Mouse (Mus musculus) c-Kit-negative CD71-positive TER-119-positive erythroid progenitor cells, embryonic 14.5 days (primary cell): ENCODE measurements around the gene Epo.
A peak's percentile ranks its signal among the peaks of the same experiment; 100 is the strongest.

ENCODE experiments used
- DNase-seq: peaks from one replicate; pipeline ENCODE4 v3.0.0-alpha.2; 2013; ENCODE audit warnings: low read depth, low spot score

The Epo gene

DNA sequence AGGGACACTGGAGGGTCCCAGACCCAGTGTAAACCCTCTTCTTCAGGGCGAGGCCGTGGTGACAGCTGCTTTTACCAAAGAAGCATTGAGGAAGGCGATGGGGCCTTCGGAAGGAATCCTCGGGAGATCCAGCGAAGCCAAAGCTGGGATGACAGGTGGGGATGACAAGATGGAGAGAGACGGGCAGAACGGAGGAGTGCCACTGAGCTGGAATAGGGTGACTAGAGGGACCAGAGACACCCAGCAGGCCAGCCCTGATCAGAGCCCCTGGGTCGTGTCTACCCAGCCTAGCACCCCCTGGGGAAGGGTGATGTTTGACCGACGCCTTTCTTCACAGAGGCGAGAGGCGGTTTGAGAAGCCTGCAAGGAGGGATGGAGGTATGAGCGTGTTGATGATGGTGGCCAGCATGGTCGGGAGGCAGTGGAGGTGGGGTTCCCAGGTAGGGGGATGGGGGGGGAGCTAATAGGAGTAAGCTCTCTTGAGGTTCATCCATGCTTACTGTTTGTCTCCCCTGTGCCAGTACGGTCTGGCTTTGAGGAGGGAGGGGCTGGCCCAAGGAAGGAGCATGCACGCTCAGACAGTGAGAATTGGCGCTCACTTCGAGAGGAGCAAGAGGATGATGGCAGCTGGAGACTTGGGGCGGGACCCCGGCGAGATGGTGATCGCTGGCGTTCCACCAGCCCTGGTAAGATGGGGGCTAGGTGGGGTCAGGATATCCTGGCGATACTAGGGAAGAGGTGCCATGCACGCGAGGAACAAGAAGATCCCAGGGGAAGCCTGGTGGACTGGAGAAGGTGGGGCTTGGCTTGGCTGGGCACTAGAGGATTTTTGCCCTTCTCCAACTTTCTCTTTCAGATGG, 13.1 kb downstream of the Epo start:
- no peak for DNase-seq

DNA sequence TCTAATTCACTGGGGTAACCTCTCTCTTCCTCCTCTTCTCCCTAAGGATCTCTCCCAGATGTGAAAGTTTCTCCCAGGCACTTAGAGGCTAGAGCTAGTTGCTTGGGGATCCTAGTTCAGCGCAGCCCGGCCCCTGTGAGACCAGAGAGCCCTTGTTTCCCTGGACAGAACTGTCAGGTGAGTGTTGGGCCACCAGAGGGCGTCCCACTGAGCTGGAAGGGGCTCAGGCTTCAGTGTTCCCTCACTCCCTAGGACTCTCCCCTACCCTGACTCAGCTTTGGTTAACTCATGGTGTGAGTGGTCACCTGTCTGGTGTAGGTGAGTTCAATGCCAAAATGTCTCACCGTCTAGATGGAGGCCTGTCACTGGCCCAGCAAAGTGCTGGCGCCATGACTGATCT, 14.6 kb downstream of the Epo start, which contains the start of gene Gigyf1:
Gene Gigyf1, plus strand, starts transcription at position 113 of the 400 bp plus-strand sequence.
- DNase-seq, result no peak

DNA sequence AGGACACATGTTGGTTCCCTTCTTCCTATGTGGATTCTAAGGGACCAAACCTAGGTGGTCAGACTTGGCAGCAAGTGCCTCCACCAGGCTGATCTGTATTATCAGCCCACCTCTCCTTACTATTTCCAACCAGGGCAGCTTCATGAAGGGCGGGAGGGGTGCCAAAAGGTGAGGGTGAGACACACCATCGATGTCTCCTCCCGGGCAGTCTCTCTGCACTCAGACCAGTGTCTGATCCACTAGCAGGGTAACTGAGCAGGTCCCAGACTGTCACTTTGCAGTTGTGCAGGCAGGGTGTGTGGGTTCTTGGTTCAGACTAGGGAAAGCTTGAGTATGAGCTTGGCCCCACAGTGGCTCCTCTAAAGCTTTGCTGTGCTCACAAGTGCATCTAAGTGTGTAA, 18.2 kb downstream of the Epo start:
- DNase-seq, result no peak

DNA sequence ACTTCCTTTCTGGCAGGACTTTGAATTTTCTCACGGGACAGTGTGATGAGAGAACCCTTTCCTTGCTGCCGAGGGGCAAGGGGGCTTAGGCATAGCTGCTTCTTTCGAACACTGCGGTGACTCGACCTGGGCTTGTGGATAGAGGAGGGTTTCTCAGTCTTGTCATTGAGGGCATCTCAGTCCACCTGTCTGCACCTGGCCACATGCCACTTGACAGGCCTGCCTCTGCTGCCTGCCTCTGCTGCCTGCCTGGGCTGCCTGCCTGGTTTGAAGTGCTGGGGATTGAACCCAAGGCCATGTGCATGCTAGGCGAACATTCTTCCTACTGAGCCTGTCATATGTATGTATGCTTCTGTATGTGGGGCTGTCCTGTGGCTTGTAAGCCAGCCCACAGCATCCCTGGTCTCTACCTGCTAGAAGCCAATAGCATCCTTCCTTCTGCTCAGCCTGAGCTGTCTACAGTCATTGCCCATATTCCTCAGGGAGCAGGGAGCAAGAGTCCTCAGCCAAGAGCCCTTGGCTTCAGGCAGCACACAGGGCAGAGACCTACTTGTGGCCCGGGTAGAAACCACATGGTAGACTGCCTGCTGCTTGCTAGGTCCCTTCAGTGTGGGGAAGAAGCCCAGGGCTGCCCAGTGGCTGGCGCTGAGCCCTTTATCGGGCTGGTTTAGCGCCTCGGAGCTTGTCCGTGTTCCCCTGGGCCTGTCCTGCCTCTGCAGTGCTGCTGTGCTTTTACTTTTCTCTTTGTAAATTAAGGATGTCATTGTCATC, 18.9 kb downstream of the Epo start:
- no peak for DNase-seq

DNA sequence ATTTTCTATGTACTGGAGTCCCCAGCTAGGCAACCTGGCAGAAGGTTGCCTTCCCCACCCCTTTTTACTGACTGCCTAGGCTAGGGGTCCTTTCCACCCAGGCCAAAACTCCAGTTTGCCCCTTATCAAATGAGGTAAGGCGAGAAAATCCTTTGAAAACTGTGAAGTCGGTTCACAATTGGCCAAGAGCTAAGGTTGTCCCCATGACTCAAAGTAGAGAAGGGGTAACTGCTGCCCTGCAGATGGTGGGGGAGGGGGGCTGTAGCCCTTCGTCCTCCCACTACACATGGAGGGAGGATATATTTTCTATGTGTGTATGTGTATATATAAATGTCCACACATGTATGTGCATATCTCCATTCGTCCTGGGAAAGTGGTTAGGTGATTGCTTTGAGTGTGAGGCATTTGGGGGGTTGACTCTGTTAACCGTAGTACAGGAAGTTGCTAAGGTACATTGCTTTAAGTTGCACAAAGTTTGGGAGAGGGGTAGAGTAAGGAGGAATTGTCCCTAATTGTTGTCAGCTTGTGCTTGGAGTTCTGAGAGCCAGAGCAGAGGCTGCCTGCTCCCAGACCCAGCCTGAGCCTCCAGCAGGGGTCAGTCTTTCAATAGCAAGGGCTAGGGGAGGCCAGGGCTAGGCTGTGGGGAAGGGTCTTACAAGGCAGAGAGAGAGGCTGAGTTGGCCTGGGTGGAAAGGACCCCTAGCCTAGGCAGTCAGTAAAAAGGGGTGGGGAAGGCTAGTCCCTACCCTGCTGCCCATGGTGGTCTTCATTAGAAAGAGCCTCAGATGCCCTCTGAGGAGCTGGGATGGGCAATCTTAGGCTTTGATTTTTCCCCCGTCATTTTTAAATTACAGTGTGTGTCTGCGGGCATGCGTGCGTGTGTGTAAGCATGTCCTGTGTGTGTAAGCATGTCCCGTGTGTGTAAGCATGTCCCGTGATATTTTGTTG, 19.9 kb downstream of the Epo start:
- no peak for DNase-seq

DNA sequence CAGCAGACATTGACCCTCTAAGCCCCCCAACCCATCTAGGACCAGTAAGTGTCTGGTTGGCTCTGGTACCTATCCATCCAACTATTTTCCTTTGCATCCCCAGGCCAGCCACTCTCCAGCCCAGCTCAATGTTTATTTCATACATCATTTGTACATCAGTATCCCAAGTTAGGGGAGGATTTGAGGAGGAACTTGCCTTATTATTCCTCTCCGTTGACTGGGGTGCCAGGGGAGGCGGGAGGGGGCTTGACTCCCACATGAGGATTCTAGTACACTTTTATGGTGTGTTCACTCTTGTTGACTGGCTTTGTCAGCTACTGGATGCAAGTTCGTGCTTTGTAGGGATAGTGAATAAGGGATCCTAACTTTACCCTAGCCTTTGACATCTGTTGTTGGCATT, 21.3 kb downstream of the Epo start:
- no peak for DNase-seq

DNA sequence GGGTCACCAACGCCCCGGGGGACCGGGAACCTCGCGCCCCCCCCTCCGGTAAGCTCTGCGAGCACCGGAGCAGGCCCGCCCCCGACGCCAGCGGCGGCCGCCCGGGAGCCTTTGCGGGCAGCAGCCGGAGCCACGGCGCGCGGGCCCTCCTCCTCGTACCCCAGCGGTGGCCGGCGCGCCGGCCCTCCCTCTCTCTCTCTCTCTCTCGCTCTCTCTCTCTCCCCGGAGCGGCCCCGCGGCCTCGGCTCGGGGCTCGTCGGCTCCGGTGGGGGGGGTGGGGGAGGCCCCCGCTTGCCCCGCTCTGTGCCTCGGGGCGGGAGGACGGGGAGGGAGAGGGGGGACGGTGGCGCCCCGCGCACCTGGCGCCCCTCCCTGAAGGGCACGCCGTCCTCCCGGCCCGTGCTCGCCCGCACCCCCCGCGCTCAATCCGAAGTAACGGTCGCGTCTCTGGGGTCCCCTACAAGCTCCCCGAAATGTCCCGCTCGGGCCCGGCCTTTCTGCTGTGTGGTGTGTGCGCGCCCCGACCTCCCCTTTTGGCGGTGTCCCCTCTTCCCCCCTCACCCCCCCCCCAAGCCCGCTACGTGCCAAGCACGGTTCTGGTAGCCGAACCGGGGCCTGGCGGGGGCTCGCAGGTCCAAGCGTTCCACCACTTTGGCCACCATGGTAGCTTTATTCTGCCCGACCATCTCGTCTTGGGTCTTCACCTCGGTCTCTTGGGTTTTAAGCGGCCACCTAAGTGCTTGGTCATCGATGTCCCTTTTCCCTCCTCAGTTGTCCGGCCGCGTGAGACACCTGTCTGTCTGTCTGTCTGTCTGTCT, 22.3 kb downstream of the Epo start:
- no peak for DNase-seq

DNA sequence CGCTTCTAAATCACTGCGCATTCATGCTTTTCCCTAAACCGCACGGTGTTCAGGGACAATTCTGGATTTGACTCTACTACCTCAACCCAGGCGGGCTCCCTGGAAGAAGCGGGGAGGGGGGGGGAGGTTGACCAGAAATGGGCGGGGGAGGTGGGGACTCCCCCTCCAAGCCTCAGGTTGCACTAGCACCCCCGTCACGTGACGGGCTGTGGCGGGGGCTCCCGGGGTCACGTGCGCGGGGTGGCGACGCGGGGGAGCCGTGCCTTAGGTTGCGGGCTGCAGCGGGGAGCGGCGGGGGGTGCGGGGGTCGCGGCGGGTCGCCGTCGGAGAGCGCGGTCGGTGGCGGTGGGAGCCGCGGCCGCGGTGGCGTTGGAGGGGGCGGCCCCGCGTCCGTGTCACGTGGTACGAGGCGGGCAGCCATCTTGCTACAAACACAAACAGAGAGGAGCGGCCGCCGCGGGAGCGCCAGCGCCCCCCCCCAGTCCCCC, 23.0 kb downstream of the Epo start:
- DNase-seq, result no peak

DNA sequence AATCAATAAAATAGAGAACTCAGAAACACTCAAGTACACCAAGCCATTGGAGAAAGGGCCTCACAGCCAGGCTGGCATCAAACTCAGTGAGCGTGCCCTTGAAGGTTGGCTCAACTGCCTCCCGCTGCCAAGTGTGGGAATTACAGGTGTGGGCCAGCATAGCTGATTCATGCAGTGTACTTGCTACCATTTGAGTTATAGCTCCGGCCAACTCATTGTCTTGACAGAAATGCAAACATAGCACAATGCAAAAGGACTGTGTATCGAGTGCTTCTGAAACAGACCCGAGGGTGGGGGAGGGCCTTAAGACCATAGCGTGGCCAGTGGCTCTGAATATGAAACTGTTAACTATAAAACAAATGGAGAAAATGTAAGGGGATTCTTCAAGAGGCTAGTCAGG, 29.0 kb downstream of the Epo start:
- DNase-seq, result no peak

DNA sequence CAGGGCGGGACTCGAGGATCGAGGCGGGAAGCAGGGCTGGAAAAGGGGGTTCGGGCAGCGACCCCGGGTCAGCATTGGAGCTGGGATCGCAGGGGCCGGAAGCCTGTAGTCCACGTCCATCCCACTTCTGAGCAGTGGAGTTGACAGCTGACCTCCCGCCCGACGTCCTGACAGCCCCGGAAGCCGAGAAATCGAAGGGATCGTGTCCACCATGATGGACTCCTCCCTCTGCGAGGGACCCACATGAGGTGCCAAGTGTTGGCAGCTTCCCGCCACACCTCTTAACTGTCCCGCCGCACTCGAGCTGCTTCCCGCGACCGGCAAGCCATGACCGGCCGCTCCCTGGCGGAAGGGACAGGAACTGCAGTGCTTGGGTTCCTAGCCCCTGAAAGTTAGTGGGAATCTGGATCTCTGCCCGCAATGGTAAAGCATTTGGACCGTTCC, 30.4 kb downstream of the Epo start:
- DNase-seq, result peak; percentile 83

DNA sequence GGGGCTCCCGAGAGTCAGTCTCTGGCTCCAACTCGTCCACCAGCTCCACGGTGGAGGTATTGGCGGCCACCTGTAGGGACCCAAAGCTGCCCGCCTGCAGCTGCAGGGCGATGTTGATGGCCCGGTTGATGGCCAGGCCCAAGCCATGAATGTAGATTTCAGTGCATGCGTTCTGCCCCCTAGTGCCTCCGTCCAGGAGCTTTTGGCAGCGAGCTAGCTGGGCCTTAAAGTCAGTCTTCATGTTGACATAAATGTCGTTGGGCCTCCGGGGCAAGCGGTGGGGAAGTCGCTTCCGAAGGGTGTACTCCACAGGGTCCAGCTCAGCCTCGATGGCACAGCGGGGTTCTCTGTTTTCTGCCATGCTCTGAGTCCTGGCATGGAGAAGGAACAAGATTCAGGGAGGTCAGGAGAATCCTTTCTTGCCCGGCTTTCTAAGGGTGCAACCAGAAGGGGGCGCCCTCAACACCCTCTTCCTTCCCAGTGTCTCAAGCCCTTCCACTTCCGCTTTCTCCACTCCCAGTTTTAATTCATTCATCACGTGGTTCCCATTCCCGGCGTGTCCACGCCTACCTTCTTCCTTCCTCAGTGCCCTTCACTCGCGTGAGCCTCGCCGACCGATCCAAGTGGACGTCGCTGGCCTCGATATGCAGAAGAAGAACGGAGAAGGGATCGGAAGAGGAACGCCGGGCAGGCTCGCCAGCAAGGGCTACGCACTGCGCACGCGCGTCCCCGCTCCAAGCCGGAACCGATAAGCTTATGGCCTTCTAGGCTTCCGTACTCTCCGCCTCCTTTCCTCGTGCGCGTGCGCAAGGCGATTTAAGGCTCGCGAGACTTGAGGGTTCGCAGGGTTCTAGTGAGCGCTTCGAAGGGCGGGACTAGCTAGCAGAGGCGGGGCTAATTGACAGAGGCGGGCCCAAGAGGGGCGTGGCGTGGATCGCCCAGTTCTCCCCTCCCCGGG, 31.1 kb downstream of the Epo start, which contains the start of gene Pop7:
Gene Pop7, minus strand, starts transcription at position 810 of the 958 bp plus-strand sequence.
- peak; percentile 100 for DNase-seq

DNA sequence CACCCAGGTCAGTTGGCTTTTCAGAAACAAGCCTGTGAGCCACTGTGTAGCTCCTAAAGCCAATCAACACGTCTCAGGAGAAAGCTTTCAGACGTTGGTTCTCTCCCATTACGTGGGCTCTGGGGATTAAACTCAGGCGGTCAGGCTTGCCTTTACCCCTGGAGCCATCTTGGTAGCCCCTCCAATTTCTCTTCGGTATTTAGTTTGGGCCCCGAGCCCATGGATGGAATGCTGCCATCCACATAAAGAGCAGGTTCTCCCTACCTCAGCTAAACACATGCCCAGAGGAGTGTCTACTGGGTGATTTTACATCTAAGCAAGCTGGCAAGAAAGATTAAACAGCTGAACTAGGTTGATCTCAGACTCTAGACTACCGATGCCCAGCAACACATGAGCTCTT, 32.9 kb downstream of the Epo start:
- no peak for DNase-seq

DNA sequence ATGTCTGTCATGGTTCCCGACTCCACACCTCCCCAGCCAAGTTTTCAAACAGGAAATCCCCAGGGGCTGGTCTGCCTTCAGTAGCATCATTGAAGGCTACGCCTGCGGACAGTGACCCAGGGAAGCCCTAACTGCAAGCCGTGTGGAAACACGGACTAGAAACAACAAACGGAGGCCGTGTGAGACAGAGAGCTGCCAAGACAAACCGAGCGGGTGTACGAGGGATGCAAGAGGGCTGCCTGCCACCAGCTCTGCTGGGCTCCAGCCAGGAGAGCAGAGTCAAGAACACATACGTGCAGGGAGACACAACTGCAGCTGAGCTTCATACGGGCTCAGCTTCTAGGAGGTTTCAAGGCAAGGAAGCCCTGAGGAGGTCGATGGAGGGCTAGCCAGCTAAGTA, 39.2 kb downstream of the Epo start:
- DNase-seq, result no peak

DNA sequence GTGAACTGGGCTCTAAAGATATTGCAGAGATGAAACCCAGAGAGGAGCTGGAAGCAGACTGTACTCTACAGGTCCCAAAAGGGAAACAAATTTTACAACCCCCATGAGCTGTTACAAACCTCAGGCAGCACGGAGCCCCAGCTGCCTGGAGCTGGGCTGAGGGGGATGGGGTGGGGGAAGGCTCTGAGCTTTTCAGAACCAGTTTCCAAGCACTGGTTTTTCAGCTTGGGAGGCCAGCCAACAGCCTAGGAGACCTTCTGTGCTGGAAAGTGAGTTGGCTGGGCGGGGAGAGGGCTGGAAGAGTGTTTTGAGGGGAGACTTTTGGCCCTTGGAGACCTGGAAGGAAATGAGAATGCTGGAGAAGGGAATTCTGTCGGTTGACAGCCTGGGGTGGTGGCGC, 41.5 kb downstream of the Epo start:
- no peak for DNase-seq

DNA sequence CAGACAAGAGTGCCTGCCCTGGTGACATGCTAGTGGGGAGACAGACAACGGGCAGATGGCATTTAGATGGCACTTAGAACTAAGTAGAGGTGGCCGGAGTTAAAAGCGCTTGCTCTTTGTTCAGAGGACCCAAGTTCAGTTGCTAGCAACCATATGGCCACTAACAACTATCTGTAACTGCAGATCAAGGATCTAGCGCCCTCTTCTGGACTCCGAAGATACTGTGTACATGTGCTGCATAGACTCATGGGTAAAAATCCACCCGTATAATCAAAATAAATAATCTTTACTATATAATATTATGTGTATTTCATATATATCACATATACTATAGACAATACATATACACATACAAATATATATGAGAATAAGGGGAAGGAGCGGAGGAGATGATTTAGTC, 45.4 kb downstream of the Epo start:
- DNase-seq, result no peak

DNA sequence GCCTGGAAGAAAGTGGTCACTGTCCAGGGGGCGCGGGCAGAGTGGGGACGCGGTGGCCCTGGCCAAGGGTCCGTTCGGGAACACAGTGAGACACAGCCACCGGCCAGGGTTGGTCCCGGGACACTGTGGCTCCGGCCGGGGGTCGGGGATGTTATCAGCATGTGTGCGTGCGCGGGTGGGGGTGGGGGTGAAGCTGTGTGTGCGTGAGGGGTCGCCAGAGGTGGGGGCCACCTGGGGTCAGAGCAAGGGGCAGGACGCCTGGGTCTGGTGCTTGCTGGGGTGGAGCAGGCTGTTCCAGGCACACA, 47.2 kb downstream of the Epo start:
- no peak for DNase-seq

DNA sequence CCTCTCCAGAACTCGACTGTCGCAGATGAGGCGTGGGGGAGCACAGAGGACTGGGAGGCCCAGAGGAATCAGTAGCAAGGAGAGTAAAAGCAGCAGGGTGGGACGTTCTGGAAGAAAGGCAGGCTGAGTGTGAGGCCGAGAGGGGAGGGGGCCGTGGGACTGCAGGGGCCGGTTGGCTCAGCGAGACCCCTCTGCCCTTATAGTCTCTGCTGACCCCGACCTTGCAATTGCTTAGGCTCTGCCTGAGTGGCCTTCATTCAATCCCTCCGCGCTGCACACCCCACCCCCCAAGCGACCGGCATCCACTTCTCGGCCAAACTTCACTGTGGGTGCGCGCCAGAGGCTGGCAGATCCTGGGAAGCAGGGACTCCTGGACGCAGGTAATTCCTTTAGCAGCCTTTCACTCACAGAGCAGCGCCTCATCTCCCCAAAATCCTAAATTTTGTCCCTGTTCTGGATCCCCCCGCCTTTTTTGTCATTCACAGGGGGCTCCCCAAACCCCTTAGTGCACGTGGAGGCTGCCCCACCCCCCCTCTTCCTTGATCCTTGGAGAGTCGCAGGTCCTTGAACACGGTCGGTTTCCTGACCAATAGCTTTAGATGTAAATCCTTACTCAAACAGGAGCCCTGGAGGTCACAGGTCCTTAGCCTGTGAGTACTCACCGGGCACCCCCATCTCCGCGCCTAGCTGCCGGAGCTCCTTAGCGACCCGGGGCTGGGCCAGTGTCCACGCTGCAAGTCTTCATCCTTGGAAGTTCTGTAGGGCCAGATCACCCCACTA, 47.8 kb downstream of the Epo start:
- no peak for DNase-seq

DNA sequence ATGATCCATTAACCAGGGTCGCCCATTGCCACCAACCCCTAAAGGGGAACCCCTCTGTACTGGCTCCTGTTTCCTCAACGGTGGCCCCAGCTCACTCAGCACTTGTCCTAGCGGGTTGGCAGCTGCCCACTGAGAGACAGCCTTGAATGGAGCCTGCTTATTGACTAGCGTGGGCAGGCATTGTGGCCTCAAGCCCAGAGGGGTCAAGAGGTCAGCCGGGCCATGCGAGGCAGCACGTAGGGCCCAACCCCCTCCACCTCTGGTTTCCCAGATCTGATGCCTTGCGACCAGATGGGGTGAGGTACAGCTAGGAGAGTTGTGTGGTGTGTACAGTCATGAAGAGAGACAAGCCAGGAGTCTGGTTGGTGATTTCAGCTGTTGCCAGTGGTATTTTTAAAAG, 51.1 kb downstream of the Epo start:
- no peak for DNase-seq

DNA sequence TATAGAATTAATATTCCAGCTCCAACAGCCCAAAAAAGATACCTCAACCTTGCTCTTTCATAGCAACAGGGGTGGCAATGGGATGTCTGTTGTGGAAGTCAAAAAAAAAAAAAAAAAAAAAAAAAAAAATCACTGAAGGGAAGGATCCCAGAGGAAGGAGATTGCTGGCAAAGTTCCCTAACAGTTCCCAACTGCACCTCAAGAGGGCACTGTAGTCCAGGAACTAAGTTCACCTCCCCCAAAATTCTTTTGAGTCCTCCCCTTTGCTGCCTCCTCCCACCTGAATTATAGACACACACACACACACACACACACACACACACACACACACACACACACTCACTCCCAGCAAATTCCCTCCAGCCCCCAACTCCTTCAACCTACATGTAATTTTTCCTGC, 51.9 kb downstream of the Epo start:
- peak; percentile 30 for DNase-seq
